In genomic region chr3:121378708-121379612, GRCm38 (mm10) we compare ENCODE assay signal across 10 mouse cellular contexts. TPM values are rescaled to one million over a fixed set of nuclear protein-coding genes. Genes with fewer than 3 reads are reported as not detected.
DNase-seq lines count a peak whose midpoint lies in the region; ATAC-seq and TF ChIP-seq lines count a peak whose summit lies in the region.
"Had no signal": no experiment of that assay in that cellular context is flagged by ENCODE, and none has a peak within 500 bp of the region (broad histone marks: within the 10 kb centered on the region; RNA-seq: fewer than 3 reads in every experiment).

No protein-coding gene starts in this region.

- WGBS in lung, postnatal 0 days = 73% methylated on average over 15 of the region's 15 CpGs
- 72% methylated on average over 15 of the region's 15 CpGs for WGBS in heart, embryonic 10.5 days
- WGBS in liver, embryonic 13.5 days (ENCODE audit: insufficient replicate concordance) = 75% methylated on average over 15 of the region's 15 CpGs

- no peaks in the 10 kb centered on the region for H3K4me1 ChIP-seq in lung, postnatal 0 days (ENCODE audit: insufficient read depth, low read depth, low read length)
- peaks cover 1% of the 10 kb centered on the region for H3K4me1 ChIP-seq in heart, embryonic 10.5 days
- peaks cover 1% of the 10 kb centered on the region; the same call in 1 of the 2 replicates for H3K4me1 ChIP-seq in liver, embryonic 13.5 days (replicated peaks)

- H3K27me3 ChIP-seq in lung, postnatal 0 days (replicated peaks; ENCODE audit: insufficient read depth, low read length) = no peaks in the 10 kb centered on the region
- H3K27me3 ChIP-seq in heart, embryonic 10.5 days (ENCODE audit: insufficient read depth, poor library complexity, severe bottlenecking) = no peaks in the 10 kb centered on the region
- no peaks in the 10 kb centered on the region for H3K27me3 ChIP-seq in liver, embryonic 13.5 days
- H3K27me3 ChIP-seq: embryonic facial prominence, embryonic 12.5 days had no signal

- no peak overlapping the region for H3K27ac ChIP-seq in lung, postnatal 0 days (ENCODE audit: low read length)
- H3K27ac ChIP-seq in heart, embryonic 10.5 days = 0 out of 2 replicates have a peak overlapping the region, but pooled peaks have one; percentile 31
- no peak overlapping the region for H3K27ac ChIP-seq in liver, embryonic 13.5 days
- H3K27ac ChIP-seq: embryonic facial prominence, embryonic 12.5 days had no signal

- H3K4me2 ChIP-seq in lung, postnatal 0 days (replicated peaks; ENCODE audit: low read depth, low read length) = no peak overlapping the region
- H3K4me2 ChIP-seq in liver, embryonic 13.5 days = no peak overlapping the region
- H3K4me2 ChIP-seq: embryonic facial prominence, embryonic 12.5 days had no signal

- DNase-seq in lung, postnatal 25 days (ENCODE audit: low spot score) = peak; percentile 16
- no peak for DNase-seq in lung, postnatal 0 days (ENCODE audit: low spot score)
- peak; percentile 63 for DNase-seq in adrenal gland, postnatal 14 days
- no peak for DNase-seq in heart, embryonic 10.5 days (ENCODE audit: low spot score)
- no peak for DNase-seq in liver, embryonic 13.5 days
- DNase-seq in spleen, adult 12 weeks (ENCODE audit: low spot score) = no peak
- no peak for DNase-seq in layer of hippocampus, postnatal 10 days (ENCODE audit: low spot score in 2 of 2)
- no peak for DNase-seq in urinary bladder, postnatal 14 days (ENCODE audit: low spot score)
- DNase-seq: layer of hippocampus, postnatal 36 days had no signal

- no peak overlapping the region for H3K9ac ChIP-seq in lung, postnatal 0 days (replicated peaks; ENCODE audit: low read depth)
- H3K9ac ChIP-seq in liver, embryonic 13.5 days = no peak overlapping the region
- H3K9ac ChIP-seq: embryonic facial prominence, embryonic 12.5 days had no signal

- no peak for ATAC-seq in lung, postnatal 0 days
- ATAC-seq in liver, embryonic 13.5 days (ENCODE audit: low read depth) = peak; percentile 71

- H3K9me3 ChIP-seq in lung, postnatal 0 days (ENCODE audit: low read length) = no peaks in the 10 kb centered on the region
- no peaks in the 10 kb centered on the region for H3K9me3 ChIP-seq in heart, embryonic 10.5 days
- no peaks in the 10 kb centered on the region for H3K9me3 ChIP-seq in liver, embryonic 13.5 days (replicated peaks)
- H3K9me3 ChIP-seq: embryonic facial prominence, embryonic 12.5 days had no signal

- TF ChIP-seq CTCF in lung, postnatal 0 days (IDR thresholded peaks at IDR 0.05) = no peak

- no peaks in the 10 kb centered on the region for H3K36me3 ChIP-seq in lung, postnatal 0 days (ENCODE audit: insufficient read depth, low read length)
- no peaks in the 10 kb centered on the region for H3K36me3 ChIP-seq in heart, embryonic 10.5 days
- no peaks in the 10 kb centered on the region for H3K36me3 ChIP-seq in liver, embryonic 13.5 days
- H3K36me3 ChIP-seq: embryonic facial prominence, embryonic 12.5 days had no signal

- TF ChIP-seq EP300 in lung, postnatal 0 days (IDR thresholded peaks at IDR 0.05) = no peak

- no peak overlapping the region for H3K4me3 ChIP-seq in lung, postnatal 0 days (ENCODE audit: low read depth, low read length)
- H3K4me3 ChIP-seq in heart, embryonic 10.5 days = no peak overlapping the region
- no peak overlapping the region for H3K4me3 ChIP-seq in liver, embryonic 13.5 days (replicated peaks)
- H3K4me3 ChIP-seq: embryonic facial prominence, embryonic 12.5 days had no signal

RNA-seq across cellular contexts. Expression of gene Cnn3, which starts 47.3 kb away (rescaled TPM):
- polyA plus RNA-seq in lung, postnatal 0 days (2015; fragmentation: Nextera tagmentation; extraction: Ambion mirVana) = 342 and 379 TPM in 2 replicates
- 267 and 270 TPM in 2 replicates for total RNA-seq in adrenal gland, postnatal 14 days (2021)
- polyA plus RNA-seq in heart, embryonic 10.5 days (2016; fragmentation: Nextera tagmentation; extraction: Ambion mirVana) = 493 and 655 TPM in 2 replicates
- 109 and 120 TPM in 2 replicates for polyA plus RNA-seq in liver, embryonic 13.5 days (2015; fragmentation: Nextera tagmentation; extraction: Ambion mirVana)
- 100 to 1,000 TPM; 128 to 134 TPM for total RNA-seq in layer of hippocampus, postnatal 10 days (2021)

Comparison
In these comparisons a context has a peak if more than half of its experiments do, and no peak if none do; other contexts are left out.
1. DNase-seq: peak in lung, postnatal 25 days (single experiment) and adrenal gland, postnatal 14 days (single experiment); none in lung, postnatal 0 days (single experiment), heart, embryonic 10.5 days (single experiment), liver, embryonic 13.5 days (single experiment), spleen, adult 12 weeks (single experiment), layer of hippocampus, postnatal 10 days (0 of 2) and urinary bladder, postnatal 14 days (single experiment).